Mouse (Mus musculus): Measurements from ENCODE around the gene Fam151a.
"Not testable (repeated sequence)": the region's sequence is repeated elsewhere in the genome, so short reads cannot be mapped to it uniquely, and the experiment has no call there.

The Fam151a gene

DNA sequence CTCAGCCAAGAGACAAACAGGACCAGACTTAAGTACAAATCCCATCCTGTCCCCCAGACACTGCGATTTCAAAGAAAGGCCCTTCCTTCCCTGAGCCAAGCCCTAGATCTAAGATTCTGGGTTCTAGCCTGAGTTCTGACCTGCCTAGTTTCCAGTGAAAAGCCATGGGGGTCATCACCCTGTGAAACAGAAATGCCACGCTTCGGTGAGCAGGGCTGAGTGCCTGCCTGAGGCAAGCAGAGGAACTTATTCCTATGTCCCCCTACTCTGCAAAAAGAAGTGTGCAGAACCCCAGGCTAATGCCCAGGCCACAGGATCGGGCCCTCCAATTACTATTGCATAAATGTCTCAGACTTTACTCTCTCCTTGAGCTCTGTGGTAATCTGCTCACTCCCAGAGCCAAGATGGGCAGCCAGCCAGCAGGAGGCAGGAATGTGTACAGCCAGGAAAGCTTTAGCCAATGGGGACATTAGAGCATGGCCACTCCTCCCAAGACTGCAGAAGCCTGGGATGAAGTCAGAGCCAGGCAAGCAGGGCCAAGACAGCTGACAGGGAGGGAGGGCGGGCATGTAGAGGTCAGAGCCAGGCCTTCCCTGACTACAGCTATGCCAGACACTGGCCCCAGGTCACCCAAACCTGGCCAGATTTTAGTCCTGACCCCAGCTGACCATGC, 44.6 kb downstream of the Fam151a start:
- DNase-seq = peak; percentile 96 to 97

DNA sequence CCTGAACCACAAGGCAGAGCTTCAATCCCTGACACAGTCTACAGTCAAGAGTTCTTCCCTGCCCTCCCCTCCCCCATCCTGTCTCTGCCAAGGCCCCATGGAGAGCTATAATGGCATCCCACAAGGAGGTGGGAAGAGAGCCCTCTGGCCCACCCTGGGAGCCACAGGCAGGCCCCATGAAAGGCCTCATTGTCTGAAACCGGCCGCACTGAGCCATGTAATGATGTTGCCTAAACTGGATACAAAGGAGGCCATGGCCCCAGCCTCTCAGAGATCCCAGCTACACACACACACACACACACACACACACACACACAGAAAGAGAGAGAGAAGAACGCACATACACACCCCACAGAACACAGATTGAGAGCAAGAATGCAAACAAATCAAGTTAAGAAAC, 46.4 kb downstream of the Fam151a start:
- DNase-seq = no peak

DNA sequence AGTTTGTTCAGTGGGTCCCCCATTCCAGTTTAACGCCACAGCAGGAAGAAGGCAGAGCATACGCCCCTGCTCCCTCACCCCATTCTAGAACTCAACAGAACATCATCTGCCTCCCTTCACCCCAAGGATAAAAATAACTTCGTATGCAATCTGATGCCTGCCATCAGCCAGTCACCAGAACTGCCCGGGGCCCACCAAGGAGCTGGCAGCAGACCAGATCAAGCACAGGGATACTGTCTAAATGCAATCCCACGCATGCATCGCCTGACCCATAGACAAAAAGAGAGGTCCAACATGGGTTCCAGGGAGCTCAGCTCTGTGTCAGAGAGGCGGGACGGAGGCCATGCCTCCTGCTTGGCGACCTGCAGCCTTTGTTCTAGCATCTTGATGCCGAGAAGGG, 49.4 kb downstream of the Fam151a start:
- no peak for DNase-seq

DNA sequence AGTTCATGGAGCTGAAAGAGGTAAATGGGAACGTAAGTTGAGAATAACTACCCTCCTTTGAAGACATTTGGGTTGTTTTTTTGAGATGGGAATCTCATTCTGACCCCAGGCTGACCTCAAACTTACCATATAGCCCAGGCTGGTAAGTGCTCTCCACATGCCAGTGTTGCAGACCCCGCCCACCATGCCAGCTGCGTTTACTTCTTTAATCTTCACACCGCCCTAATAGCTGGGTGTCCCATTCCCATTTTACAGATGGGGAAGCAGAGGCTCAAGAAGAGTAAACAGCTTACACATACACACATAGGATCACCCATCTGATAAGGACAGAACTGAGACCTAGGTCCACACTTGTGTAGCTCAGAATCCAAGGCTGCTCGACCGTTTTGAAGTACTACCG, 51.1 kb downstream of the Fam151a start:
- no peak for DNase-seq

DNA sequence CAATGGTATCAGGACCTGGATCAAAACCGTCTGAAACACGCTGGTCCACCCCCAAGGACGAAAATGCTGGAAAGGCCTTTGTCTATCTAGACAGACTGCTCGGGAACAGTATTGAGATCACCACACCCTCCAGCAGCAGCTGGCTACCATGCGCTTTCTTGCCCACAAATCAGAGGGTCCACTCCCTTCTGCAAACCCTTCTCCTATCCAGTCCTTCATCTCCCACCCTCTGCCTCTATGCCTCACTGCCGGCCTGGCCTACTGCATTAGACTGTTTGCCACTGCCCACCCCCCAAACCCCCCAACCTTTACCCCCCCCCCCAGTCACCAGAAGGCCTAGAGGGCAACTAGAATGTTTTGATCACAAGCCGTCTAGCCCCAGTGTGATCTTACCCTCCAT, 51.7 kb downstream of the Fam151a start:
- no peak for DNase-seq

DNA sequence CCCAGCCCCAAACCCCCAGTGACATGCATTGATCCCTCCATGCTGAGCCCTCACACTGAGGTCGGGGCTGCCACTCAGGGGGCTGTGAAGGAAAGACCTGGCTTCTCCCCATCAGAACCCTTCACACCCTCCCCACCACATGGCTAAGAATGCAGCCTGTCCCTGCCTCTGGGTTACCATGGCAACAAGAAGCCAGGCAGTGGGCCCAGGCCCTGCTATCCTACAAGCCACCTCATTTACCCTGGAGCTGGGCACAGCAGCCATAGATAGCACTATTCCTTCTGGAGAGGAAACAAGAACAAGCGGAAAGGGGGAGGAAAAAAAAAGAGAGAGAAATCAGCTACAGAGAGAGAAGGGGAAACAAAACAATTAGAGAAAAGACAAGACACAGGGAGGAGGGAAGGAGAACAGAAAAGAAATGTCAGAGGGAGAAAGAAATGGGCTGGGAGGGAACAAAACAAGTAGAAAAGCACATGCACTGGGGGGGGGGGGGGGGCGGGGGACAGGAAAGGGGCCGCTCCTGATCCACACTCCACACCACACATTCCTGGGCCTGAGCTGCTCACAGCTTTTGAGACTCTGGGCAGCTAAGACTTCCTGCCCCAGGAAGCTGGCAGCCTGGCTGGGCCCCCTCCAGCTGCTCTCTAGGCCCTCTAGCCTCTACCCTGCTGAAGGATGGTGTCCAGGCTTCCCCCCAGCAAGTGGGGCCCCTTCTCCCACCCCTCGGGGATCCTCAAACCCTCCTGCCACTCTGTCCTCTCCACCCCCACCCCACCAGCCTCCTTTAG, 52.3 kb downstream of the Fam151a start:
- DNase-seq = no peak

DNA sequence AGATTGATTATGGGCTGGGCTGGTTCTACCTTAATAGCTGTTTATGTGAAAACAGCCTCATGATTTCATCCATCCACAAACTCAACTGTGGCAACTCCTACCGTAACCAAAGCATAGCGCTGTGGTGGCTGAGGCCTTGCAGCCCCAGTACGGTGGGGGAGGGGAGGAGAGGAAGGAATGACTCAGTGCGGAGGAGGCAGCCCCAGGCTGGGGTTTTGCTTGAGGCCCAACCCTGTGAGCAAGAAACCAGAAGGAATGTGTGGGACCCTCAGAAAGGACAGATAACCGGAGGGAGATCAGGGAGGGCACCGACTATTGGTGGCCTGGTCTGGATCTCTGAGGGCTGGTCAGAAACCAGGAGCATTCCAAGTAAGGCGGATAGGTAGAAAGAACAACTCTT, 54.1 kb downstream of the Fam151a start:
- DNase-seq = peak in 1 of 2 experiments; percentile 28

DNA sequence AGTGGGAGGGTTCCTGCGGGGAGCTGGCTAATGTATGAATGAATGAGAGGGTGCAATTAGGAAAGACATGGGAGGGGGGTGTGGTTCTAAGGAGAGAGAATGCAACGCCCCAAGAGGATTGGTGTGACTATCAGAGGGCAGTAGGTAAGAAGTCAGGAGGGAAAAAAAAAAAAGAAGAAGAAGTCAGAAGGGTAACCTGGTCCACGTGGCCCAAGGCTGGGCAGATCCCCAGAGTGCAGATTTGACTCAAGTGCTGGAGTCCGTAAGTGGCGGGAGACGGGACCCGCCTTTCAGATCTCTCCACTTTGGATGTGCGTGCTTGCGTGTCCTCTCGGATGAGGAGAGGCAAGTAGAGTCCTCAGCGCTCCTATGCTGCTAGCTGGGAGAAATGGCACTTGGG, 54.9 kb downstream of the Fam151a start:
- DNase-seq = no peak

DNA sequence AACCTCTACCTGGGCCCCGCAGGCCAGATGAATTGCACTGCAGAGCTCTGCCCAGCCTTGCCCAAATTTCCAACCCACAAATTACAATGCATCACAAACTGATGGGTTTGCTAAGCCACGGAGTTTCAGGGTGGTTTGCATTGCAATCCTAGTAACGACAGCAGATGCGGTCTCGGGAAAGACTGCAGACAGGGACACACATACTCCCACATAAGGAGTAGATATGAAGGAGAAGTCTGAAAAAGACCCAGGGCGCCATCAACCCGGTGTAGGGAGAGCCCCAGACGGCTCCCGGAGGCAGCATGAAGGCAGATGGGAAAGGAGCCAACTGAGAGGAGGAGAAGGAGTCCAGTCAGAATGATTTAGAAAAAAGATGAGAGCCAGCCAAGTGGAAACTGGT, 56.0 kb downstream of the Fam151a start:
- DNase-seq = no peak

DNA sequence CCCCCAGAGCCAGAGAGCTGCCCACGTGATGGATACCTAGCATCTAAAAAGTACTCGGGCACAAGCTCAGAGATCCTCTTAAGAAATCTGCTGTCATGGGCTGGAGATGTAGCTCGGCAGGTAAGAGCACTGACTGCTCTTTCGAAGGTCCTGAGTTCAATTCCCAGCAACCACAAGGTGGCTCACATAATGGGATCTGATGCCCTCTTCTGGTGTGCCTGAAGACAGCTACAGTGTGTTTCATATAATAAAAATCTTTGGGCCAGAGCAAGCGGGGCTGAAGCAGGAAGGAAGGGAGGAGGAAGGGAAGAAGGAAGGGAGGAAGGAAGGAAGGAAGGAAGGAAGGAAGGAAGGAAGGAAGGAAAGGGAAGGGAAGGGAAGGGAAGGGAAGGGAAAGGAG, 56.5 kb downstream of the Fam151a start:
- DNase-seq = not testable (repeated sequence)

DNA sequence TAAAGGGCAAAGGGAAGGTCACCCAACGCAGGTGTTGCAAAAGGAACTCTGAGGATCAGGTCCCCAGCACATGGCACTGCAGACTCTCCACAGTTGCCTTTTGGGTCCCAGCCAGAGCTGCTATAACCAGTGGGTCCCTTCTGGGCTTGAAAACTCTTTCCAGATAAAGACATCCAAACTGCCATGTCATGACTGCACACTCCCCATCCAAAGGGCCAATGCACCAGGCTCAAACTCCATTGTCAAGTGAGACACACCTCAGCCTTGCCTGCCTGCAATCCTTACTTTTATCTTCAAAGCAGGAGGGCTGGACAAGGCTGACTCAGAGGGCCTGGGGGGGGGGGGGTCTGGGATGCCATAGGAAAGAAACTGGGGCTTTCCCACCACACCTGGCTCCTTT, 57.2 kb downstream of the Fam151a start:
- no peak for DNase-seq

DNA sequence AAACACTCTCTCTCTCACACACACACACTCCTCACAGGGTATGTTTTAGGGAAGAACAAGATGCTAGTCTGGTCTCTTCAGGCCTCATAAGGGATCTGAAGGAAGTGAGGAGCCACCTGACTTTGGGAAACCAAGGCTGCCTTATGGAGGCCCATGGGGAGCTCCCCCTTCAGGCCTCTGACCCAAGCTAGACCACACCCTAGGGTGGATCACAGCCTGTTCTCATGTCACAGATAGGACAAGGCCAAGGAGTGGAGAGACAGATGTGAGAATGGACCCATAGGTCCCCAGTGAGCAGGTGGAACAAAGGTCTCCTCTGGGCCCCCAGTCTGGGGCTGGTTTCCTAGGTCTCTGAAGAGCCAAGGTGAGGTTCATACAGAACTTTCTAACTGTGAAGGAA, 58.6 kb downstream of the Fam151a start:
- DNase-seq = no peak

DNA sequence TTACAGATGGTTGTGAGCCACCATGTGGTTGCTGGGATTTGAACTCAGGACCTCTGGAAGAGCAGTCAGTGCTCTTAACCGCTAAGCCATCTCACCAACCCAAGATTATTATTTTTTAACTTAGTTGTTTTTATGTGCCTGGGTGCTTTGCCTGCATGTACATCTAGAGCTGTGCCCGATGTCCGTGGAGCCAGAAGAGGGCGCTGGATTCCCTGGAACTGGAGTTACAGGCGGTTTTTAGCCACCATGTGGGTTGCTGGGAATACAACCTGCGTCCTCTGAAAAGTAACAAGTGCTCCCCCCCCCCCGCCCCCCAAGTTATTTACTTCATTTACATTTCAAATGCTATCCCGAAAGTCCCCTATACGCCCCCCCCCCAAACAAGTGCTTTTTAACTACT, 60.1 kb downstream of the Fam151a start:
- DNase-seq = not testable (repeated sequence)

DNA sequence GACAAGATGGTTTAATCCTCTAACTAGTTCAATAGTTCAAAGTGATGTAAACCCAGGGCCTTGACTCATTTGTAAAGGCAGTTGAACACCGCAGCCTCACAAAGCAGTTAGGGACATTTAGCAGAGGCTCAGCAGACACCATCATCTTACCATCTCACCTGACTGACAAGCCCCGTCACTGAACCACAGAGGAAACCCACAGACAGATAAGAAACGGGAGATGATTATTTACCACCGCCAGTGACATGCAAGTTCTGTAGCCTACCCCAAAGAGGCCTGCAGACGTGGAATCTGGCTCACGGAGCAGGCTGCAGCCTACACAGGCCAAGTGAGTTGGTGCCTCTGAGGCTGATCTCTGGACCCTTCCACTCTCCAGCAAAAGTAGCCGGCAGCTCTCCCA, 60.6 kb downstream of the Fam151a start:
- no peak for DNase-seq

DNA sequence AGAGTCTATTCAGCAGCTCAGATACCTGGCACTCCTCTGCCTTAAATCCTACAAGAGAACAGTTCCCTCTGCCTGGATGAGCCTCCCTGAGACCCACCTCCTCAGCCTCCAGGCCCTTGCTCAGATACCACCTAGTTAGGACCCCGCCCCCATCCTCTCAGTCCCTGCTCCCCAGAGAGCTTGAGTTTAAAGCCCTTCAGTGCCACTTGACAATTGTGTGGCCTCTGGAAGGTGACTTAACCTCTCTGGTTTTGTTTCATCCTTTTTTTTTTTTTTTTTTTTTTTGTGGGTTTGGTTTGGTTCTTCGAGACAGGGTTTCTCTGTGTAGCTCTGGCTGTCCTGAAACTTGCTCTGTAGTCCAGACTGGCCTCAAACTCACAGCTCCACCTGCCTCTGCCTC, 61.6 kb downstream of the Fam151a start:
- no peak for DNase-seq

Data from lung, adult 18-20 months (tissue).